Mouse (Mus musculus) CH12.LX (cell line): ENCODE results near the gene Cidec. TPM values are rescaled to one million over a fixed set of nuclear protein-coding genes. Genes with fewer than 3 reads are reported as not detected.

Source experiments
- DNase-seq: peaks from one replicate; pipeline ENCODE4 v3.0.0-alpha.2; 2013; ENCODE audit errors: extremely low read depth
- H3K27ac ChIP-seq: 2 replicates; pipeline ENCODE4 v1.5.1; 2012; ENCODE audit warnings: low read depth, mild to moderate bottlenecking, control low read depth, moderate library complexity; ENCODE audit not compliant: insufficient read depth
- H3K27me3 ChIP-seq: replicated peaks from 2 replicates; pipeline ENCODE3; 2012; ENCODE audit warnings: inconsistent platforms
- H3K36me3 ChIP-seq, 2 experiments: replicated peaks in 1 of 2; 2 replicates each; pipeline versions ENCODE3 to v1.6.1; 2012; ENCODE audit warnings: inconsistent platforms in 1 of 2, low read length in 1 of 2, mild to moderate bottlenecking in 1 of 2, mixed read lengths in 1 of 2, moderate library complexity in 1 of 2; ENCODE audit not compliant: control insufficient read depth in 1 of 2, insufficient read depth in 1 of 2
- H3K4me1 ChIP-seq, 2 experiments: 2 replicates each; pipeline ENCODE4 v1.6.1; 2012; ENCODE audit warnings: inconsistent platforms in 1 of 2, moderate library complexity in 1 of 2; ENCODE audit not compliant: insufficient read depth in 2 of 2, control insufficient read depth in 1 of 2
- H3K4me2 ChIP-seq: 2 replicates; pipeline ENCODE4 v1.6.1; 2012; ENCODE audit warnings: low read depth, mild to moderate bottlenecking, control low read depth; ENCODE audit not compliant: poor library complexity, insufficient read depth, severe bottlenecking
- H3K4me3 ChIP-seq, 3 experiments: fragments of 150-350 bp in 1 of 3; sonication (generic) in 1 of 3; replicated peaks in 1 of 3; 2 replicates each; pipeline versions ENCODE3 to v1.5.1; 2011 to 2012; ENCODE audit warnings: low read depth in 2 of 3, low read length in 2 of 3, mild to moderate bottlenecking in 2 of 3, moderate library complexity in 2 of 3, control low read depth in 1 of 3, improper control_type of control experiment in 1 of 3, inconsistent platforms in 1 of 3, mixed read lengths in 1 of 3; ENCODE audit not compliant: poor library complexity in 1 of 3
- H3K79me2 ChIP-seq: replicated peaks from 2 replicates; pipeline ENCODE4 v1.6.1; 2012; ENCODE audit warnings: mild to moderate bottlenecking, moderate library complexity; ENCODE audit not compliant: control insufficient read depth, poor library complexity, insufficient read depth, severe bottlenecking; ENCODE audit errors: extremely low read depth
- H3K9ac ChIP-seq: 2 replicates; pipeline ENCODE4 v1.6.1; 2012; ENCODE audit warnings: low read depth, mild to moderate bottlenecking, control low read depth, moderate library complexity; ENCODE audit not compliant: insufficient read depth
- H3K9me3 ChIP-seq: replicated peaks from 2 replicates; pipeline ENCODE3; 2012; ENCODE audit warnings: low read length, inconsistent platforms, mixed read lengths
- BHLHE40 ChIP-seq: IDR thresholded peaks from 2 replicates; pipeline ENCODE4 v1.6.1; 2011; ENCODE audit warnings: mild to moderate bottlenecking, low read depth, low read length, improper control_type of control experiment
- CHD1 ChIP-seq: IDR thresholded peaks from 2 replicates; pipeline ENCODE4 v1.6.1; 2012; ENCODE audit warnings: low read depth, low read length, improper control_type of control experiment, inconsistent platforms
- CTCF ChIP-seq, 2 experiments: IDR thresholded peaks in 1 of 2; conservative IDR thresholded peaks in 1 of 2; 2 replicates each; pipeline ENCODE4 v1.5.1; 2011 to 2012; ENCODE audit warnings: low read depth in 2 of 2, low read length in 2 of 2, improper control_type of control experiment in 1 of 2, inconsistent platforms in 1 of 2, mild to moderate bottlenecking in 1 of 2, moderate library complexity in 1 of 2
- EP300 ChIP-seq: IDR thresholded peaks from 2 replicates; pipeline ENCODE4 v1.6.1; 2011; ENCODE audit warnings: low read length, improper control_type of control experiment
- GABPA ChIP-seq: IDR thresholded peaks from 2 replicates; pipeline ENCODE4 v1.6.1; 2012; ENCODE audit warnings: low read depth, low read length, improper control_type of control experiment, inconsistent platforms; ENCODE audit not compliant: insufficient replicate concordance
- HCFC1 ChIP-seq: IDR thresholded peaks from 2 replicates; pipeline ENCODE4 v1.6.1; 2012; ENCODE audit warnings: low read depth, mild to moderate bottlenecking, inconsistent platforms, low read length, improper control_type of control experiment
- JUN ChIP-seq: IDR thresholded peaks from 2 replicates; pipeline ENCODE4 v1.6.1; 2011; ENCODE audit warnings: low read depth, mild to moderate bottlenecking, low read length, improper control_type of control experiment, moderate library complexity; ENCODE audit not compliant: insufficient read depth
- JUND ChIP-seq: conservative IDR thresholded peaks from 2 replicates; pipeline ENCODE4 v1.6.1; 2011; ENCODE audit warnings: low read depth, low read length, improper control_type of control experiment
- KAT2A ChIP-seq: IDR thresholded peaks from 2 replicates; pipeline ENCODE4 v1.6.1; 2012; ENCODE audit warnings: low read length, improper control_type of control experiment, inconsistent platforms; ENCODE audit not compliant: insufficient replicate concordance
- MAFK ChIP-seq: IDR thresholded peaks from 2 replicates; pipeline ENCODE4 v1.6.1; 2011; ENCODE audit warnings: low read length, improper control_type of control experiment; ENCODE audit not compliant: insufficient replicate concordance
- MAX ChIP-seq: IDR thresholded peaks from 2 replicates; pipeline ENCODE4 v1.6.1; 2011; ENCODE audit warnings: low read length, improper control_type of control experiment
- MAZ ChIP-seq: IDR thresholded peaks from 2 replicates; pipeline ENCODE4 v1.6.1; 2012; ENCODE audit warnings: low read depth, mild to moderate bottlenecking, inconsistent platforms, low read length, improper control_type of control experiment, moderate library complexity
- MXI1 ChIP-seq: IDR thresholded peaks from 2 replicates; pipeline ENCODE4 v1.6.1; 2011; ENCODE audit warnings: mild to moderate bottlenecking, low read depth, low read length, improper control_type of control experiment
- MYC ChIP-seq: IDR thresholded peaks from 2 replicates; pipeline ENCODE4 v1.6.1; 2011; ENCODE audit warnings: low read depth, mild to moderate bottlenecking, improper control_type of control experiment, low read length
- NELFE ChIP-seq: IDR thresholded peaks from 2 replicates; pipeline ENCODE4 v1.6.1; 2011; ENCODE audit warnings: low read depth, low read length, improper control_type of control experiment
- NRF1 ChIP-seq: IDR thresholded peaks from 2 replicates; pipeline ENCODE4 v1.6.1; 2014; ENCODE audit warnings: low read depth, mild to moderate bottlenecking, inconsistent platforms, low read length, improper control_type of control experiment, moderate library complexity
- PAX5 ChIP-seq: IDR thresholded peaks from 2 replicates; pipeline ENCODE4 v1.6.1; 2012; ENCODE audit warnings: low read length, inconsistent platforms, mixed read lengths
- SIN3A ChIP-seq: IDR thresholded peaks from 2 replicates; pipeline ENCODE4 v1.6.1; 2012; ENCODE audit warnings: low read length, improper control_type of control experiment, inconsistent platforms
- TCF12 ChIP-seq: IDR thresholded peaks from 2 replicates; pipeline ENCODE4 v1.6.1; 2014; ENCODE audit warnings: low read depth, mild to moderate bottlenecking, inconsistent platforms, low read length, improper control_type of control experiment
- USF1 ChIP-seq: IDR thresholded peaks from 2 replicates; pipeline ENCODE4 v1.6.1; 2014; ENCODE audit warnings: low read depth, mild to moderate bottlenecking, inconsistent platforms, low read length, improper control_type of control experiment
- ZC3H11A ChIP-seq: IDR thresholded peaks from 2 replicates; pipeline ENCODE4 v1.6.1; 2012; ENCODE audit warnings: low read depth, mild to moderate bottlenecking, inconsistent platforms, low read length, improper control_type of control experiment
- ZKSCAN1 ChIP-seq: IDR thresholded peaks from 2 replicates; pipeline ENCODE4 v1.6.1; 2012; ENCODE audit warnings: low read depth, inconsistent platforms, low read length, improper control_type of control experiment, borderline replicate concordance
- ZNF384 ChIP-seq: IDR thresholded peaks from 2 replicates; pipeline ENCODE4 v1.6.1; 2012; ENCODE audit warnings: low read depth, low read length, improper control_type of control experiment, inconsistent platforms
- dilution Hi-C: fragments of 300-500 bp; cut with MboI; formaldehyde crosslinking; loops from 2 replicates; pipeline ENCODE4 v1.14.3; 2020; ENCODE audit warnings: low sequenced_read_pairs; ENCODE audit not compliant: extremely low pct_unique_long_range_greater_than_20kb, extremely low pct_ligation_motif_present
- in situ Hi-C: fragments of 300-500 bp; cut with MboI; formaldehyde crosslinking; loops from 3 replicates; pipeline ENCODE4 v1.14.3; 2019; ENCODE audit warnings: low sequenced_read_pairs, low pct_ligation_motif_present, low pct_unique_long_range_greater_than_20kb, mixed read lengths
- polyA plus RNA-seq: library from polyadenylated mRNA; unstranded; fragments of >175 nt; gene quantifications from 2 replicates; pipeline ENCODE4 v1.2.1, GENCODE M21; 2012; ENCODE audit warnings: low read depth; ENCODE audit not compliant: insufficient read length
- total RNA-seq, 2 experiments: library from RNA; depleted of rRNA; stranded (reverse); fragments of 300-350 nt in 1 of 2; fragments of >200 nt in 1 of 2; gene quantifications; 2 replicates each; pipeline ENCODE4 v1.2.3; 2012 to 2014

Cidec gene
- total and polyA plus RNA-seq, 3 experiments: not detected

- H3K79me2 ChIP-seq: no peaks in the 10 kb centered on the region
- H3K36me3 ChIP-seq: peaks cover 69 to 96% of the 10 kb centered on the region in 2 experiments
- H3K4me2 ChIP-seq: no peak overlapping the region
- dilution Hi-C loops (no loop called here), in situ Hi-C loops (no loop called here)
- peaks cover 8% of the 10 kb centered on the region for H3K9me3 ChIP-seq
- H3K4me1 ChIP-seq: no peaks in the 10 kb centered on the region
- H3K9ac ChIP-seq: no peak overlapping the region
- TF ChIP-seq NRF1 (no peak), PAX5 (no peak), MYC (no peak), ZKSCAN1 (no peak), NELFE (no peak), TCF12 (no peak)
- no peak overlapping the region for H3K27ac ChIP-seq
- no peak for DNase-seq
- H3K27me3 ChIP-seq: no peaks in the 10 kb centered on the region
- H3K4me3 ChIP-seq: no peak overlapping the region
Observed at GRCm38 (mm10) chr6:113394811-113395210, 40.7 kb downstream of the Cidec start.

GRCm38 (mm10) chr6:113393951-113394350, 41.6 kb downstream of the Cidec start:
- Histone ChIP-seq H3K27me3 (no peaks in the 10 kb centered on the region), H3K9ac (no peak overlapping the region), H3K4me2 (no peak overlapping the region), H3K9me3 (peaks cover 8% of the 10 kb centered on the region), H3K4me1 (no peaks in the 10 kb centered on the region), H3K36me3 (peaks cover 70 to 96% of the 10 kb centered on the region in 2 experiments), H3K4me3 (no peak overlapping the region), H3K79me2 (no peaks in the 10 kb centered on the region), H3K27ac (no peak overlapping the region)
- dilution Hi-C loops (no loop called here), in situ Hi-C loops (no loop called here)
- DNase-seq: no peak
- TF ChIP-seq ZNF384 (no peak), CTCF (conservative IDR thresholded peaks at IDR 0.05 in 1 of 2, IDR thresholded peaks at IDR 0.05 in 1 of 2; ENCODE audit: low read depth in 2 of 2, low read length in 2 of 2) (no peak), NRF1 (no peak), SIN3A (no peak), KAT2A (no peak), JUN (no peak), MAFK (no peak), HCFC1 (no peak), EP300 (no peak), CHD1 (no peak), MAZ (no peak), JUND (no peak), GABPA (no peak), ZC3H11A (no peak), MXI1 (no peak), USF1 (no peak), BHLHE40 (no peak), PAX5 (no peak), MAX (no peak)
- TF ChIP-seq, all 38 proteins: peak for 0
